Mouse (Mus musculus): ENCODE results near the gene Sv2c. TPM values are rescaled to one million over a fixed set of nuclear protein-coding genes. Genes with fewer than 3 reads are reported as not detected.

Sv2c gene
- polyA plus RNA-seq, 1 experiment from 2014 or later, result 9.6 TPM

DNA sequence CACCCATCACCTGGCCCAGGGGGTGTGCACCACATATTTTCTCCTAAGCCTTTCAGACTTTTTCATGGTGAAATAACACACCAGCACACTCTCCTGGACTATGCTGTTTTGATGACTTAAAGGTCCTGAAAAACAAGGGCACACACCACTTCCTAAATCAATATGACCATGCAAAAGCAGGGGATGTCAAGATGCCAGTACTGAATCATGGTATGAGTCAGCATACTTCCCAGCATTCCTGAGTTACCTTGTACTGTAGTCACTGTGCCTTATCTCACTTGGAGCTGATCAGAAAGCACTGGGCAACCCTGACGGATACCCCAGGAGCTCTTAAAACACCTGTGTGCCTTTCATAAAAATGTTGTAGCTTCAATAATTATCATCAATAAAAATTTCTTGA lies 92.8 kb downstream of the Sv2c start:
- DNase-seq (ENCODE audit: low spot score) (no peak), ATAC-seq (ENCODE audit: insufficient read depth, low FRiP score, low TSS enrichment) (no peak)
- no peak overlapping the region for H3K9ac ChIP-seq (ENCODE audit: low read length)
- no peaks in the 10 kb centered on the region for H3K27me3 ChIP-seq (ENCODE audit: control insufficient read depth, insufficient read depth, low read length)
- no peak overlapping the region for H3K4me2 ChIP-seq (ENCODE audit: low read depth)
- no peak overlapping the region for H3K27ac ChIP-seq (ENCODE audit: low read depth, low read length)
- no peaks in the 10 kb centered on the region for H3K4me1 ChIP-seq (ENCODE audit: control insufficient read depth, insufficient read depth, low read length)
- no peaks in the 10 kb centered on the region for H3K36me3 ChIP-seq (ENCODE audit: control insufficient read depth, insufficient read depth, low read length)
- 91% methylated on average over 1 of the region's 1 CpGs for WGBS
- H3K9me3 ChIP-seq (ENCODE audit: control insufficient read depth, low read length), result no peaks in the 10 kb centered on the region
- H3K4me3 ChIP-seq (ENCODE audit: low read depth, low read length), result no peak overlapping the region

DNA sequence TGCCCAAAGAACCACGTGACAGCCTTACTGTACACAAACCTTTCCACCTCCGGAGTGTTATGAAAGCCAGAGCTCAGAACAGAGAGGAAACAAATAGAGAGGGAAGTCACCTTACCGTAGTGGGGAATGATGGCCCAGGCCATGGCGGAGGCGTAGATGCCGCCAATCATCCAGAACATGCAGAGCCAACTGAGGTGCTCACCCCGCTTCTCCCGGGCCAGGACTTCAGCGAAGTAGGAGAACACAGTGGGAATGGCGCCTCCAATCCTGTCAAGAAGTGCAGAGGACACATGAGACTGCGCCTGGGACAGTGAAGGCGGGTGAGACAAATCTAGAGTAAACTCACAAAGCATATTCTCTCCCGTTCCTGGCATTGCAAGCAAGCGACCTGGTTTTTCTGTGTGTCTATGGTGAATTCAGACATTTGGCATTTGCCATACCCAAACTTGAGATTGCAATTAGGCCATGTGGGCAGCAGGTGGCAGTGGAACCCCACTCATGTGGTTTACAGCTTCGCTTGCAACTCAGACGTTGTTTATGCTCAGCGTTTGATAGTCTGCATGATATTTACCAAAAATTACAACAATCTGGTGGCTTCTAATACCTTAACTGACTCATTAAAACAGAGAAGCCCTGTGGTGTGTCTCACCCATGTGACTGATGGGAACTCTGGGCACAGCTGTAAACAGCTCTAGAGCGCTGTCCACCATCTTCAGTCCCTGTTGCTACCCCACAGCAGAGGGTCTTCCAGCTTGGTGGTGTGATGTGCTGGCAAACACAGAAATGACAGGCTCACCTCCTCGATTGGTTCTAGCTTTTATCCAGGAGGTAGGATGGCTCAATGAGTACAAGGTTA lies 101.8 kb downstream of the Sv2c start:
- no peak overlapping the region for H3K4me3 ChIP-seq (ENCODE audit: low read depth, low read length)
- no peaks in the 10 kb centered on the region for H3K36me3 ChIP-seq (ENCODE audit: control insufficient read depth, insufficient read depth, low read length)
- H3K4me2 ChIP-seq (ENCODE audit: low read depth), result no peak overlapping the region
- H3K4me1 ChIP-seq (ENCODE audit: control insufficient read depth, insufficient read depth, low read length), result no peaks in the 10 kb centered on the region
- DNase-seq (ENCODE audit: low spot score), result peak; percentile 66
- ATAC-seq (ENCODE audit: insufficient read depth, low FRiP score, low TSS enrichment), result peak; percentile 16; the same call in 1 of the 2 replicates
- H3K9me3 ChIP-seq (ENCODE audit: control insufficient read depth, low read length), result no peaks in the 10 kb centered on the region
- no peak overlapping the region for H3K27ac ChIP-seq (ENCODE audit: low read depth, low read length)
- no peak overlapping the region for H3K9ac ChIP-seq (ENCODE audit: low read length)
- WGBS, result 69% methylated on average over 19 of the region's 19 CpGs
- no peaks in the 10 kb centered on the region for H3K27me3 ChIP-seq (ENCODE audit: control insufficient read depth, insufficient read depth, low read length)

DNA sequence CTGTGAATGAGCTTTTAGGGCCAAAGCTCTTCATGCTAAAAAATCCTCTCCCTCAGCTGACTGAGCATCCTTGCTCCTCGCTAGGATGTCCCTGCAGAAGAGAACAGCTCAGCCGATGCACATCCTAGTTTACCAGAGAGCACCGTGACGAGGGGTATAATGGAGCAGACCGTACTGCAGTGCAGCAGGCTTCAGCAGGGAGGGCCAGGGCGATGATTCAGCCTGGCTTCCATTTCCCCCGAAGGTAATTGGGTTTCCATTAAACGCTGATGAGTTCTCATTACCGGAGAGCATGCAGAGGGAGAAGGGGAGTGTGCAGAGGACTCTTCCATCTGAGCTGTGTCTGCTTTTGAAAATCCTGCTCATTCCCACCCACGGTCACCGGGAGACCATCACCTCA lies 108.5 kb downstream of the Sv2c start:
- WGBS, result 81% methylated on average over 11 of the region's 11 CpGs
- H3K4me2 ChIP-seq (ENCODE audit: low read depth), result no peak overlapping the region
- no peaks in the 10 kb centered on the region for H3K36me3 ChIP-seq (ENCODE audit: control insufficient read depth, insufficient read depth, low read length)
- H3K27ac ChIP-seq (ENCODE audit: low read depth, low read length), result no peak overlapping the region
- H3K9ac ChIP-seq (ENCODE audit: low read length), result no peak overlapping the region
- ATAC-seq (ENCODE audit: insufficient read depth, low FRiP score, low TSS enrichment) (no peak), DNase-seq (ENCODE audit: low spot score) (no peak)
- H3K9me3 ChIP-seq (ENCODE audit: control insufficient read depth, low read length), result no peaks in the 10 kb centered on the region
- H3K4me1 ChIP-seq (ENCODE audit: control insufficient read depth, insufficient read depth, low read length), result no peaks in the 10 kb centered on the region
- H3K27me3 ChIP-seq (ENCODE audit: control insufficient read depth, insufficient read depth, low read length), result no peaks in the 10 kb centered on the region
- H3K4me3 ChIP-seq (ENCODE audit: low read depth, low read length), result no peak overlapping the region

DNA sequence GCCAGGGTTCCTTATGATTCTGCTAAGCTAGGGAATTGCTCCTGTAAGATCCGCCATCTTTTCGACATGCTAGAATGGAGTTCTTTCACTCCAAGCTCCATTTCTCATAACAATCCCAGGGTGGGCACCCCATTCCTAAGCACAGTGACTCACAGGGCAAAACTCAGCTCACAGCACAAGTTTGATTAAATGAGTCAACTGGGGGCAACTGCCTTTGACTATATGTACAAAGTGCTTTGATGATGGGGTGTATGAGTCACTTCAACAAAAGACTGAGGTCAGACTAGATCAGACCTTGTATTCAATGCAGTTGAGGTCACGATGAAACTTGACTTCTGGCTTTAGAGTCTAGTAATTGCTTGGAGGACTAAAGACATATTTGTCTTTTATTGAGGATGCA lies 116.9 kb downstream of the Sv2c start:
- Histone ChIP-seq H3K27ac (ENCODE audit: low read depth, low read length) (no peak overlapping the region), H3K9me3 (ENCODE audit: control insufficient read depth, low read length) (no peaks in the 10 kb centered on the region), H3K4me2 (ENCODE audit: low read depth) (no peak overlapping the region), H3K36me3 (ENCODE audit: control insufficient read depth, insufficient read depth, low read length) (no peaks in the 10 kb centered on the region), H3K27me3 (ENCODE audit: control insufficient read depth, insufficient read depth, low read length) (no peaks in the 10 kb centered on the region), H3K9ac (ENCODE audit: low read length) (no peak overlapping the region), H3K4me1 (ENCODE audit: control insufficient read depth, insufficient read depth, low read length) (peaks cover 9% of the 10 kb centered on the region; the same call in 1 of the 2 replicates), H3K4me3 (ENCODE audit: low read depth, low read length) (no peak overlapping the region)
- ATAC-seq (ENCODE audit: insufficient read depth, low FRiP score, low TSS enrichment) (no peak), DNase-seq (ENCODE audit: low spot score) (no peak)
- WGBS, result 92% methylated on average over 3 of the region's 3 CpGs

DNA sequence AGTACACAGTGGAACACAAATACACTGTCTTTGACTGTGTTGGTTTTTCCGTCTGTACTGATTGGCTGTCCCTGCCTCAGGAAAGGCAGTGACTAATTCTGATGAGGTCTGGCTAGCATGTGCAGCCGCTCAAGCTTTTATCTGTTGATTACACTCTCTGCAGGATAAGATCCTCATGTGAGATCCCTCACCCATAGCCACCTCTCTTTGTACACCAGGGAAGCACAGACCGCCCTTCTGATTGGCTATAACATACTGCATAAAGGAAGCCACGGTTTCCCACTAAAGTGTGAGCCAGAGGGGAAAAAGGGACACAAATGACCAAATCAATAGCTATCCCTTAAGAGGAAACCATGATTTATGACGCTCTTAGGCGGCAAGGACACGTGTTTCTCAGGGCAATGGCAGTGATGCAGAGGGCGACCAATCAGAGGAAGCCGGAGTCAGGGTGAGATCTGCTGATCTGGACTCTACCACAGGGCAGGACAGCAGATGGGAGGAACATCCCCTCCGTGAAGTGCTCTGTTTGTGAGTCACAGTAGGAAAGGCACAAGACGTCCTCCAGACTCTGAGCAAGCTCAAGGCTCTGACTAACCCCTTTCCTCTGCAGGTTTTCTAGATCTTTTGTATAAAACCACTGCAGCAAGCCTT lies 121.4 kb downstream of the Sv2c start:
- Histone ChIP-seq H3K4me1 (ENCODE audit: control insufficient read depth, insufficient read depth, low read length) (peaks cover 10% of the 10 kb centered on the region; the same call in 1 of the 2 replicates), H3K27me3 (ENCODE audit: control insufficient read depth, insufficient read depth, low read length) (no peaks in the 10 kb centered on the region), H3K9ac (ENCODE audit: low read length) (peak overlapping the region; percentile 22; the same call in 1 of the 2 replicates), H3K9me3 (ENCODE audit: control insufficient read depth, low read length) (no peaks in the 10 kb centered on the region), H3K27ac (ENCODE audit: low read depth, low read length) (peak overlapping the region; percentile 73), H3K36me3 (ENCODE audit: control insufficient read depth, insufficient read depth, low read length) (no peaks in the 10 kb centered on the region), H3K4me2 (ENCODE audit: low read depth) (peak overlapping the region; percentile 19), H3K4me3 (ENCODE audit: low read depth, low read length) (no peak overlapping the region)
- WGBS, result 21% methylated on average over 11 of the region's 11 CpGs
- peak; percentile 72 for DNase-seq (ENCODE audit: low spot score)
- ATAC-seq (ENCODE audit: insufficient read depth, low FRiP score, low TSS enrichment), result peak; percentile 93

DNA sequence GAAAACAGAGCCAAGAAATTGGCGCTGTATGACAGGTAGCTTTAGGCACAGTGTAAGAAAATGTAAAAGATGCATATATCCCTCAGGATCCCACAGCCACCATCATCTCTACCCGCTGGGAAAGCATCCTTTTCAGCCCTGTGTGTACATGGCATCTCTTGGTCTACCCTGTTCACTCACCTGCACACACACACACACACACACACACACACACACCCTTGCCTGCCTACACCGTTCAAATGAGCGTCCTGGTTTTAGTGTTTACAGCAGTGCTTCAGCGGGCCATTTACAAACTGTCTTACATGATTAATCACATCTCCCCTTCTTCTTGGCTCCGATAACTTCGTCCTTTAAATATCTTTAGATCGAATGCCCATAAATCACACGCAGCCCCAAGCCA lies 123.4 kb downstream of the Sv2c start:
- Histone ChIP-seq H3K27me3 (ENCODE audit: control insufficient read depth, insufficient read depth, low read length) (no peaks in the 10 kb centered on the region), H3K4me2 (ENCODE audit: low read depth) (no peak overlapping the region), H3K27ac (ENCODE audit: low read depth, low read length) (no peak overlapping the region), H3K4me3 (ENCODE audit: low read depth, low read length) (no peak overlapping the region), H3K4me1 (ENCODE audit: control insufficient read depth, insufficient read depth, low read length) (peaks cover 10% of the 10 kb centered on the region; the same call in 1 of the 2 replicates), H3K36me3 (ENCODE audit: control insufficient read depth, insufficient read depth, low read length) (no peaks in the 10 kb centered on the region), H3K9ac (ENCODE audit: low read length) (no peak overlapping the region), H3K9me3 (ENCODE audit: control insufficient read depth, low read length) (no peaks in the 10 kb centered on the region)
- DNase-seq (ENCODE audit: low spot score) (no peak), ATAC-seq (ENCODE audit: insufficient read depth, low FRiP score, low TSS enrichment) (no peak)
- 75% methylated on average over 9 of the region's 9 CpGs for WGBS

DNA sequence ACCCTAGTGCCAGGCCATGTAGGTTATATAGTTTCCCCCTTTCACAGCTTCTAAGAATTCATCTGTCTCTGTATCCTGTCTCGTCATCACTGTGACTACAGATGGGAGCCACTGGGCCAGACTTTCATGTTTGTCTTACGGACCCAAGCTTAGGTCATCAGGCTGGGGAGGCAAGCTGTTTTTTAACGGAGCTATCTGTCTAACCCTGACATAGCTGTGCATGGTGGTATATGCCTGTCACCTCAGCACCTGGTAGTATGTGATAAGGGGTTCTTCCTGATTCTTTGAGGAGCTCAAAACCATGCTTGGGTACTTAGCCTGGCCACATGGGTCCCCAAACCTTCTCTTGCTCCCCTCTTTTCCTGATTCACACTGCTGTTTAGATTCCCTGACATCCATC lies 124.2 kb downstream of the Sv2c start:
- ATAC-seq (ENCODE audit: insufficient read depth, low FRiP score, low TSS enrichment) (no peak), DNase-seq (ENCODE audit: low spot score) (no peak)
- no peak overlapping the region for H3K27ac ChIP-seq (ENCODE audit: low read depth, low read length)
- no peaks in the 10 kb centered on the region for H3K27me3 ChIP-seq (ENCODE audit: control insufficient read depth, insufficient read depth, low read length)
- H3K4me2 ChIP-seq (ENCODE audit: low read depth), result no peak overlapping the region
- H3K4me1 ChIP-seq (ENCODE audit: control insufficient read depth, insufficient read depth, low read length), result peaks cover 10% of the 10 kb centered on the region; the same call in 1 of the 2 replicates
- 69% methylated on average over 3 of the region's 3 CpGs for WGBS
- H3K4me3 ChIP-seq (ENCODE audit: low read depth, low read length), result no peak overlapping the region
- no peaks in the 10 kb centered on the region for H3K9me3 ChIP-seq (ENCODE audit: control insufficient read depth, low read length)
- H3K9ac ChIP-seq (ENCODE audit: low read length), result no peak overlapping the region
- no peaks in the 10 kb centered on the region for H3K36me3 ChIP-seq (ENCODE audit: control insufficient read depth, insufficient read depth, low read length)

DNA sequence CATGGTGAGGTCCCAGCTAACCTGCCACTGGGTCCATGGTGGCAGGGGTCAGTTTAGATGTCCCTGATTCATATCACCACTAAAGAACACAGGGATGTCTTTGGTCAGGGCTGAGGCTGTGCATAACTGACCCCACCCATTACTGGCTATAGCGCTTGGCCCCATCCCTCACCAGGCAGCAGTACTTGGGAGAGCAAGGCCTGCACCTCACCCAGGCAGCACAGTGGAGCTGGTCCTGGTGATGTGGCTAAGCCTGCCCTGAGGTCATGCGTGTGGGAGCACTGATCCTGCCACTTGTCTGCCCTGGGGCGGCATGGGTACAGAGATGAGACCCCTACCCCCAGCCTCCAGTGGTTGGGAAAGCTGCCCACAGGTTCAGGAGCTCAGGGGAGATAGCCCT lies 128.8 kb downstream of the Sv2c start:
- no peak overlapping the region for H3K4me3 ChIP-seq (ENCODE audit: low read depth, low read length)
- 83% methylated on average over 3 of the region's 3 CpGs for WGBS

DNA sequence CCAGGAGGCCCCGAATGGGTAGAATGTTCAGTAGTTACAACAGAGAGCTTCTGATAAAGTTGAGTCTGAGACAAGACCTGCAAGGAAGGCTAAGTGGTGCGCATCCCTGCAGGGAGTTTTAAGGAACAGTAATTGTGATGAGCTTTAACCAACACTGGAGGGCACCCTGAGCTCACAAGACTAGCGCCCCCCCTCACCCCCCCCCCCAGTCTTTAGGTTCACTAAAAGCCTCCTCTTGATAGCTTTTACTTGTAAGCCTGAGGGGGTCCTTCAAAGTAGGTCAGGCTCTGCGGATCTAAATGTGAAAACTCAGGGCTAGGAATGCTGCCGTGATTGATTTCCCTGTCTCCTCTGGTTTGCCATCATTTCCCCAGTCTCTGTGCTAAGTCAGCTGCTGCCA lies 129.9 kb downstream of the Sv2c start:
- Histone ChIP-seq H3K9ac (ENCODE audit: low read length) (no peak overlapping the region), H3K27me3 (ENCODE audit: control insufficient read depth, insufficient read depth, low read length) (no peaks in the 10 kb centered on the region), H3K4me1 (ENCODE audit: control insufficient read depth, insufficient read depth, low read length) (no peaks in the 10 kb centered on the region), H3K4me2 (ENCODE audit: low read depth) (no peak overlapping the region), H3K9me3 (ENCODE audit: control insufficient read depth, low read length) (no peaks in the 10 kb centered on the region), H3K27ac (ENCODE audit: low read depth, low read length) (no peak overlapping the region), H3K4me3 (ENCODE audit: low read depth, low read length) (no peak overlapping the region), H3K36me3 (ENCODE audit: control insufficient read depth, insufficient read depth, low read length) (no peaks in the 10 kb centered on the region)
- WGBS, result 42% methylated on average over 5 of the region's 5 CpGs
- no peak for ATAC-seq (ENCODE audit: insufficient read depth, low FRiP score, low TSS enrichment)
- DNase-seq (ENCODE audit: low spot score), result peak; percentile 20

More for the DNA sequence above, 128.8 kb downstream of the Sv2c start:
- Histone ChIP-seq H3K4me2 (ENCODE audit: low read depth) (no peak overlapping the region), H3K27me3 (ENCODE audit: control insufficient read depth, insufficient read depth, low read length) (no peaks in the 10 kb centered on the region), H3K4me1 (ENCODE audit: control insufficient read depth, insufficient read depth, low read length) (no peaks in the 10 kb centered on the region), H3K36me3 (ENCODE audit: control insufficient read depth, insufficient read depth, low read length) (no peaks in the 10 kb centered on the region), H3K27ac (ENCODE audit: low read depth, low read length) (no peak overlapping the region), H3K9ac (ENCODE audit: low read length) (no peak overlapping the region), H3K9me3 (ENCODE audit: control insufficient read depth, low read length) (no peaks in the 10 kb centered on the region)
- DNase-seq (ENCODE audit: low spot score) (no peak), ATAC-seq (ENCODE audit: insufficient read depth, low FRiP score, low TSS enrichment) (no peak)
